Mouse (Mus musculus) thymus, adult 2 months (tissue): ENCODE results near the gene Krt34.

ENCODE experiments used
- CTCF ChIP-seq: fragments of 200-500 bp; IDR thresholded peaks from 2 replicates; pipeline ENCODE4 v1.5.1; 2012; ENCODE audit warnings: mild to moderate bottlenecking, control low read depth, low read length, moderate library complexity, borderline replicate concordance; ENCODE audit not compliant: control insufficient read depth, poor library complexity, insufficient read depth; ENCODE audit errors: extremely low read depth
- POLR2A ChIP-seq: fragments of 200-500 bp; IDR thresholded peaks from 2 replicates; pipeline ENCODE4 v1.6.1; 2012; ENCODE audit warnings: mild to moderate bottlenecking, low read length, control low read depth, moderate library complexity; ENCODE audit not compliant: control insufficient read depth, poor library complexity, insufficient read depth; ENCODE audit errors: extremely low read depth

DNA sequence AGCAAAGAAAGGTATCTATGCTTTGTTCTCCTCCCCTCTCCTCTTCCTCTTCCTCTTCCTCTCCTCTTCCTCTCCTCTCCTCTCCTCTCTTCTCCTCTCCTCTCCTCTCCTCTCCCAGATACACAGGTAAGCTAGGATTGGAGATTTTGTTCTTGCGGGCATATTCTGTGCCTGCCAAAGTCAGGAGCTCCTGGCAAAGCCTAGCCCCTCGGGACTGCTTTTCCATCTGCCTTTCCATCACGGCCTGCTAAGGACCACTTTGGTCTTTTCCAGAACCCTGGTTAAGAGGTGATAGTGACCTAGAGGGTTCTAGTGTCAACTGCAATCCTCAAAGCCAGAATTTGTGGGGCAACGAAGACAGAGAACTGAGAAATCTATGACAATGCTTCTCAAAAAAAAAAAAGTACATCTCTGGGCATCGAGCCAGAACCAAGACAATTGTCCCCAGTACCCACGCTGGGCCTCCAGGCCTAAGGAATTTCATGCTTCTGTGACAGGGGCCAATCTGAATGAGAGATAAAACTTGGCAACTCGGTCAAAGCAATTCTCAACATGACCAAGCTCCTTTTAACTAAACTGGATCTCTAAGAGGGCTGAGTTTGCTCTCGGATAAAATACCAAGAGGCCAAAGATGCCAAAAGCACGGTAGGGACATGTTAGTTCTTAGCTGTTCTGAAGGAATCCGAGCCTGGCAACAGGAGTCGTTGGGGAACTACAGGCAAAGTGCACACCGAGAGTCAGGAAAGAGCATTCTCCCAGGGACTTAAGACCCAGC, 25.1 kb upstream of the Krt34 start:
- no peak for TF ChIP-seq POLR2A
- TF ChIP-seq CTCF = no peak
